Mouse (Mus musculus): Measurements from ENCODE around the gene Vmn2r57. TPM values are rescaled to one million over a fixed set of nuclear protein-coding genes. Genes with fewer than 3 reads are reported as not detected.
"Not testable (repeated sequence)": the region's sequence is repeated elsewhere in the genome, so short reads cannot be mapped to it uniquely, and the experiment has no call there.

The Vmn2r57 gene
- polyA plus RNA-seq (2012; rRNA removed) = 0.02 and 0.04 TPM in 2 replicates

- WGBS = 64% methylated on average over 1 of the region's 1 CpGs
These were observed at the start of gene Vmn2r57 for GRCm38 (mm10) chr7:41448596-41448995. Gene Vmn2r57 (minus strand): TSS chr7:41448696.

DNA sequence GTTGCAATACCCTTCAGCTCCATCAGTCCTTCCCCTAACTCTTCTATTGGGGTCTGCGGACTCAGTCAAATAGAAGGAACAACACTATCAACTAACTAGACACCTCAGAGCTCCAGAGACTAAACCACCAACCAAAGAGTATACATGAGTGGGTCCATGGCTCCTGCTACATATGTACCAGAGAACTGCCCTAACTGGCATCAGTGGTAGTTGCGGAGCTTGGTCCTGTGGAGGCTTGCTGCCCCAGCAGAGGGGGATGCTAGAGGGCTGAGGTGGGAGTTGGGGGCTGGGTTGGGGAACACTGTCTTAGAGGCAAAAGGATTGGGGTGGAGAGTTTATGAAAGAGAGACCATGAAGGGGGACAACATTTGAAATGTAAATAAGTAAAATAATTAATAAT, 49.4 kb upstream of the Vmn2r57 start:
- DNase-seq (ENCODE audit: low read depth, low spot score) = no peak
- WGBS = 97% methylated on average over 2 of the region's 2 CpGs

More at GRCm38 (mm10) chr7:41448596-41448995, at the start of gene Vmn2r57:
- not testable (repeated sequence) for DNase-seq (ENCODE audit: low read depth, low spot score)

- no peak for DNase-seq (ENCODE audit: low read depth, low spot score)
- WGBS = 8% methylated on average over 10 of the region's 10 CpGs
These were observed 3.4 kb upstream of the Vmn2r57 start for GRCm38 (mm10) chr7:41451864-41452263.

GRCm38 (mm10) chr7:41394130-41394529, 54.4 kb downstream of the Vmn2r57 start:
- WGBS = 78% methylated on average over 4 of the region's 4 CpGs
- DNase-seq (ENCODE audit: low read depth, low spot score) = no peak

DNA sequence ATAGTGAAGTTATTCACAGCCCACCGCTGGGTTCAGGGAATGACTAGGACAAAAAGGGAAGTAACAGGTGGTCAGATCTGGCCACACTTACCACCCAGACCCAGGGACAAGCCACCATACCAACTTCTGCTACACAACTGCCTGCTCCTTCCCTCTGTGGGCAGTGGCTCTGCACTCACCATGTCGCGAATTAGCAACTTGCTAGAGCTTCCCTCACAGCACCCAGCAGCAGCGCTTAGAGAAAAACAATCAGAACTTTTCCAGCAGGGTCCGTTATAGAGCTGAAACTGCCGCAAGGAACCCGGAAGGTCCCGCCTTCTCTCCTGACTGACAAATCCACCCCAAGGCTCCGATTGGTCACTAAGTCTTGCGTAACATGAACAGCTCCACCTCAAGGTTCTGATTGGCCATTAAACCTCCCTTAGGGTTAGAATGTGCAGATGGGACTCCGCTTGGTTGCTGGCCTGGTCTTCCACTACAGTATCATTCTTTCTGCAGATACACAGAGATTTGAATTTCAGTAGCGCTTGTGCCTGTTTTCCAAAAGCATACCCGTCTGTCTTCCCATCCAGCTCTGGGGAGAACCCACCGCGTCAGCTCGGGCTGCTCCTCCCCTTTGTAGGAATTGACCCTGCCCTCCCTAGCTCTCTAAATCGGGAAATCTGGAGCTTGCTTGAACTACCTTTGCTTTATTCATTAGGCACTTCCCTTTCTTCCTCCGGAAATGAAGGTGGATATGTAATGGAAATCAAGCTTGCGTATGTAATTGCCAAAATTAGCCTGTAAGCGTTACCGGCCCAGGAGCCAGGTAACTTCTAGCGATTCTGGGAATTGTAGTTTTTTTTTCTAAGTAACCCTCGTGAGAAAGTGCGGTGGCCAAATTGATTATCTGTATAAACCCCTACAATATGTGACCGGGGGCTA, 55.2 kb downstream of the Vmn2r57 start, which contains the start of gene AI987944:
TSS of gene AI987944 (minus strand) at position 332 of the 924 bp plus-strand sequence.
- under 1% methylated on average over 25 of the region's 25 CpGs for WGBS
- DNase-seq (ENCODE audit: low read depth, low spot score) = peak; percentile 94

Other genes with a start within 250 kb of the Vmn2r57 start
- gene AI987944, start 55.3 kb downstream of the Vmn2r57 start, polyA plus RNA-seq (2012; rRNA removed) = 3.2 and 3.9 TPM in 2 replicates
- 0.04 TPM in 1 of 2 replicates, not detected in the other for gene Gm20449, start 50.7 kb upstream of the Vmn2r57 start, polyA plus RNA-seq (2012; rRNA removed)
- 3.5 and 5.0 TPM in 2 replicates for gene AW146154, start 51.2 kb upstream of the Vmn2r57 start, polyA plus RNA-seq (2012; rRNA removed)
- not detected in 2 replicates for gene Gm6871, start 125.0 kb upstream of the Vmn2r57 start, polyA plus RNA-seq (2012; rRNA removed)
- 1.5 and 3.4 TPM in 2 replicates for gene 2610021A01Rik, start 150.5 kb upstream of the Vmn2r57 start, polyA plus RNA-seq (2012; rRNA removed)
- gene Zfp788, start 184.5 kb upstream of the Vmn2r57 start, polyA plus RNA-seq (2012; rRNA removed) = 0.37 and 0.69 TPM in 2 replicates

Measured in large intestine, adult 2 months (tissue).